Mouse (Mus musculus) large intestine, adult 2 months (tissue): ENCODE data around the gene 2410141K09Rik. TPM values are rescaled to one million over a fixed set of nuclear protein-coding genes. Genes with fewer than 3 reads are reported as not detected.
"Not testable (repeated sequence)": the region's sequence is repeated elsewhere in the genome, so short reads cannot be mapped to it uniquely, and the experiment has no call there.

Source experiments
- DNase-seq: peaks from one replicate; pipeline ENCODE4 v3.0.0-alpha.2; 2012; ENCODE audit warnings: low read depth, low spot score
- WGBS: fragments of 180-500 bp; shearing (Covaris S2); methylation state at CpG from one replicate; pipeline ENCODE4 v1.1.7; 2018; 5-methylcytosine and 5-hydroxymethylcytosine counted together
- polyA plus RNA-seq: library from polyadenylated mRNA; depleted of rRNA; stranded (reverse); fragments of >200 nt; gene quantifications from 2 replicates; pipeline ENCODE4 v1.2.3, GENCODE M21; 2012; rRNA removed

The 2410141K09Rik gene
- polyA plus RNA-seq, result not detected in 2 replicates

GRCm38 (mm10) chr13:66441018-66441417 lies at the start of gene 2410141K09Rik:
2410141K09Rik (minus strand) TSS chr13:66441118.
- WGBS, result no CpG with 5 or more reads among the region's 6 CpGs
- DNase-seq, result not testable (repeated sequence)

- WGBS, result no CpG with 5 or more reads among the region's 5 CpGs
- DNase-seq, result not testable (repeated sequence)
Measured at GRCm38 (mm10) chr13:66426858-66427257, 14.1 kb downstream of the 2410141K09Rik start.

- DNase-seq, result not testable (repeated sequence)
- no CpG with 5 or more reads among the region's 2 CpGs for WGBS
Measured at GRCm38 (mm10) chr13:66414962-66415361, 26.0 kb downstream of the 2410141K09Rik start.

Other genes with a start within 250 kb of the 2410141K09Rik start
- gene Gm10772, start 213.5 kb downstream of the 2410141K09Rik start, polyA plus RNA-seq, result not detected in 2 replicates